Mouse (Mus musculus): ENCODE results near the gene Cbr2. TPM values are rescaled to one million over a fixed set of nuclear protein-coding genes. Genes with fewer than 3 reads are reported as not detected.
A peak's percentile ranks its signal among the peaks of the same experiment; 100 is the strongest.
"Not testable (repeated sequence)": the region's sequence is repeated elsewhere in the genome, so short reads cannot be mapped to it uniquely, and the experiment has no call there.

Cbr2 gene
- polyA plus RNA-seq, 1 experiment from 2014 or later, result 112 TPM

DNA sequence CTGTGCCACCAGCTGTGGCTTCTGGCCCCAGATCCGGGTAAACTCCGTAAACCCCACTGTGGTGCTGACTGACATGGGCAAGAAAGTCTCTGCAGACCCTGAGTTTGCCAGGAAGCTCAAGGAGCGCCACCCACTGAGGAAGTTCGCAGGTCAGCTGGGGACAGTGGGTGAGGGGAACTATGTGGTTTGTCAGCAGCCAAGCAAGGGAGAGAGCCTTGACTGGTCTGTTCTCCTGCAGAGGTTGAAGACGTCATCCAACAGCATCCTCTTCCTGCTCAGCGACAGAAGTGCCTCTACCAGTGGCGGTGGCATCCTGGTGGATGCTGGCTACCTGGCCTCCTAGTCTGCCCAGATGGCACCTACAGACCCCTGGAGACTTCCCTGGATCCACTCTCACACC is 35.1 kb upstream of the Cbr2 start:
- H3K27ac ChIP-seq (ENCODE audit: low read length); H3K4me1 ChIP-seq (ENCODE audit: control insufficient read depth, insufficient read depth, low read length); ATAC-seq (ENCODE audit: insufficient read depth, low FRiP score); H3K9me3 ChIP-seq (replicated peaks; ENCODE audit: control insufficient read depth, low read length); H3K4me2 ChIP-seq (ENCODE audit: low read depth, low read length); H3K9ac ChIP-seq (ENCODE audit: low read length); H3K36me3 ChIP-seq (ENCODE audit: control insufficient read depth, insufficient read depth, low read length); H3K4me3 ChIP-seq (replicated peaks; ENCODE audit: low read length); H3K27me3 ChIP-seq (ENCODE audit: control insufficient read depth, insufficient read depth, low read length): not testable (repeated sequence)
- 61% methylated on average over 3 of the region's 7 CpGs for WGBS

DNA sequence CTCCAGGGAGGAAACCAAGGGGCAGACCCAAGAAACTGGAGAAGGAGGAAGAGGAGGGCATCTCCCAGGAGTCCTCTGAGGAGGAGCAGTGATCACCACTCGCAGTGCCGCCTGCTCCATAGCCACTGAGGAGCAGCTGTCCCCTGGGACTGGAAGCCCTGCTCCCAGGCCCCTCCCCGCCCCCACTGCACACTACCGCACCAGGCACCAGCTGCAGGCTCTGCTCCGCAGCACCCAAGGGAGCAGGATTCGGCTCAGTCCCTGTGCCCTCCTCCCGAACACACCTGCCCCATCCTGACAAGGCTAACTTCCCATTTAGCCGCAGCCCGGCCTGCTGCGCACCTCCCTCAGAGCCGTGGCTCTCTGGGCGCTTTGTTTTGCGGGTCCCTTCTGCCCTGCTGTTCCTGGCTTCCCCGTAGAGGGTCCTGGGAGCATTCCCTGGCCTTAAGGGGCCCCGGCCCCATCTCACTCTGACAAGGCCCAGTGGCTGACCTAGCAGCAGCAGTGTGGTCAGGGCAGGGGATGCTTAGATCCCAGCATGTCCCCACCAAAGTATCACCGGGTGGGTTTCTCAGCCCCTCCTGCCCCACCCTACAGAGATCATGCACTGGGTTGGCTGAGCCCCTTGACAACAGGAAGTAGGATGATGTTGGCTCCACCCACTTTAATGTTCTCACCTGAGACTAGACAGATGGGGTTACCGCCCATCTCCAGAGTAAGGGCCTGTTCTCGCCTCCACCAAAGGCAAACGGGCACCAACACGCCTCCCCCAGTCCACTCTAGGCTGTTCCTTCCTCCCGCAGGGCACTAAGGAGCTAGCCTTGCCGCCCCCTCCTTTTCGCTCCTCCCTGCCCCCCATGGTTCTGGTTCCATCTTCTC is 31.4 kb upstream of the Cbr2 start:
- not testable (repeated sequence) for H3K9ac ChIP-seq (ENCODE audit: low read length); H3K4me3 ChIP-seq (replicated peaks; ENCODE audit: low read length); H3K27me3 ChIP-seq (ENCODE audit: control insufficient read depth, insufficient read depth, low read length); H3K27ac ChIP-seq (ENCODE audit: low read length); H3K4me1 ChIP-seq (ENCODE audit: control insufficient read depth, insufficient read depth, low read length); H3K36me3 ChIP-seq (ENCODE audit: control insufficient read depth, insufficient read depth, low read length)
- WGBS, result 12% methylated on average over 7 of the region's 23 CpGs
- Histone ChIP-seq H3K4me2 (ENCODE audit: low read depth, low read length) (peak overlapping the region; percentile 24; the same call in 1 of the 2 replicates), H3K9me3 (replicated peaks; ENCODE audit: control insufficient read depth, low read length) (peaks cover 13% of the 10 kb centered on the region)
- peak; percentile 51 for ATAC-seq (ENCODE audit: insufficient read depth, low FRiP score)

DNA sequence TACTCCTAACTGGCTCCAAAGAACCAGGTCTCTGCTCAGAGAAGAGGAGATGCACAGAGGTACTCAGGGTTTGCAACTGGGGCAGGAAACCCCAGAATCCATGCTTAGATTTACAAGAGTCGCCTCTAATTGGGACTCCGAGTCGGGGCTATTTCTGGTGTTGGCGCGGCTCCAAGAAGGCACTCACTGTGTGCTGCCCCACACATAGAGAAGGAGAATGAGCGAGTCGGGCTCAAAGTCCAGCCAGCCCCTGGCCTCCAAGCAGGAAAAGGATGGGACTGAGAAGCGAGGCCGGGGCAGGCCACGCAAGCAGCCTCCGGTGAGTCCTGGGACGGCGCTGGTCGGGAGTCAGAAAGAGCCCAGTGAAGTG is 30.7 kb upstream of the Cbr2 start, which contains the start of gene Hmga1b:
Gene Hmga1b, plus strand, starts transcription at position 123 of the 370 bp plus-strand sequence.
- ATAC-seq (ENCODE audit: insufficient read depth, low FRiP score), result peak; percentile 49; the same call in 1 of the 2 replicates
- Histone ChIP-seq H3K9me3 (replicated peaks; ENCODE audit: control insufficient read depth, low read length) (peaks cover 19% of the 10 kb centered on the region), H3K4me2 (ENCODE audit: low read depth, low read length) (peak within 1 kb of the TSS; percentile 24; the same call in 1 of the 2 replicates), H3K9ac (ENCODE audit: low read length) (peak within 1 kb of the TSS; percentile 50), H3K27ac (ENCODE audit: low read length) (peak within 1 kb of the TSS; percentile 85)
- not testable (repeated sequence) for H3K4me1 ChIP-seq (ENCODE audit: control insufficient read depth, insufficient read depth, low read length); H3K4me3 ChIP-seq (replicated peaks; ENCODE audit: low read length); H3K36me3 ChIP-seq (ENCODE audit: control insufficient read depth, insufficient read depth, low read length); H3K27me3 ChIP-seq (ENCODE audit: control insufficient read depth, insufficient read depth, low read length)
- WGBS, result 11% methylated on average over 14 of the region's 14 CpGs

DNA sequence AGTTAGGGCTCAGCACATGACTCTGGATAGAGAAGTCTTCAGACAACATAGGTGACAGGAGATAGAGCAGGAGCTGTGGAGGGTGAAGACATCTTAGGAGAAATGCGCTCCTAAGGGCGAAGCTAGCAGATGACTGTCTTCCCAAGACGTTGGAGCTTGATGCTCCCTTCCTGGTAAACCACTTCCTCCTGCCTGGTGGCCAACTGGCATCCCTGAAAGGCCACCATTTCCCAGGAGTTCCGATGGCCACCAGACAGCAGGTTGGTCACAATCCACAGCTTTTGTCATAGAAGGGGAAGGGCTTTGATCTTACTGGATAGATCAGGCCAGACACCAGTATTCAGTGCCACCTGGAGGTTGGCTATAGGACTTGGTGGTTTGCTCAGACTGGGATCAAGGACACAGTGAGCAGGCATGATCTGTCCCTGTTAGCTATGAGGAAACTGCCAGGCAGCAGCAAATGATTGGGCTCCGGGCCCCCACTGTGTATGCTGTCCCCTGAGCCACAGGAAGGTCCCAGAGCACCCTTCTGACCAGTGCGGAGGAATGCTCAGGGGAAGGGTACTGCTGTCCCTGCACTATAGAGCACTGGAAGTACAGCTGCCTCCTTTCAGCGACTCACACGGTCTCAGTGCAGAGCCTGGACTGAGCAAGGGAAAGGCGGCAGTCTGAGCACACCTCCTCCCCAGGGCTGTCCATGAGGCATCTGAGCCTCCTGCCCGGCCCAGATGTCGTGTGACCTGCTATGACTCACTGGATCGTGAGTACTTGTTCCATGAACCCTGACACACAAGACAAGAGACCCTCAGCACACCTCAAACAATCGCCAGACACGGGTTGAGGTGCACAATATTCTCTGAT is 30.1 kb upstream of the Cbr2 start:
- ATAC-seq (ENCODE audit: insufficient read depth, low FRiP score), result peak; percentile 73; the same call in 1 of the 2 replicates
- no peaks in the 10 kb centered on the region for H3K27me3 ChIP-seq (ENCODE audit: control insufficient read depth, insufficient read depth, low read length)
- 60% methylated on average over 14 of the region's 14 CpGs for WGBS
- no peak overlapping the region for H3K4me3 ChIP-seq (replicated peaks; ENCODE audit: low read length)
- peak overlapping the region; percentile 24; the same call in 1 of the 2 replicates for H3K4me2 ChIP-seq (ENCODE audit: low read depth, low read length)
- peak overlapping the region; percentile 85 for H3K27ac ChIP-seq (ENCODE audit: low read length)
- H3K9me3 ChIP-seq (replicated peaks; ENCODE audit: control insufficient read depth, low read length), result peaks cover 21% of the 10 kb centered on the region
- no peaks in the 10 kb centered on the region for H3K36me3 ChIP-seq (ENCODE audit: control insufficient read depth, insufficient read depth, low read length)
- peaks cover 5% of the 10 kb centered on the region for H3K4me1 ChIP-seq (ENCODE audit: control insufficient read depth, insufficient read depth, low read length)
- H3K9ac ChIP-seq (ENCODE audit: low read length), result peak overlapping the region; percentile 50

DNA sequence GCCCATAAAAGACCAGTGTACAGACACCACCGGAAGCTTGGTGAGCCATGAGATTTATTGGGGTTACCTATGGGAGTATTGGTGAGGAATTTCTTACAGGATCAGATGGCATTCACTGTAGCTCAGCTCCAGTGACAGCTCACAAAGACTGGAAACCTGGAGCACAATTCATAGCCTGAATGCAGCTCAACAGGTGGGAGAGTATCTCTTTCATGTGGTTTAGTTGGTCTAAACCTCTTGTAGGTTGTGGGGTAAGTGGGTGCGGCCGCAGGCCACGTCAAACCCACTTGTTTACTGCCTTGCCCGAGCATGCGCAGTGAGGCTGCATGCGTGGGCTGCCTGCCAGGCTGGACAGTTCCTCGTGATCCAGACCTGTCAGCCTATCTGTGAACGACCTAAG is 28.3 kb upstream of the Cbr2 start:
- 87% methylated on average over 9 of the region's 9 CpGs for WGBS
- no peak overlapping the region for H3K9ac ChIP-seq (ENCODE audit: low read length)
- ATAC-seq (ENCODE audit: insufficient read depth, low FRiP score), result no peak

DNA sequence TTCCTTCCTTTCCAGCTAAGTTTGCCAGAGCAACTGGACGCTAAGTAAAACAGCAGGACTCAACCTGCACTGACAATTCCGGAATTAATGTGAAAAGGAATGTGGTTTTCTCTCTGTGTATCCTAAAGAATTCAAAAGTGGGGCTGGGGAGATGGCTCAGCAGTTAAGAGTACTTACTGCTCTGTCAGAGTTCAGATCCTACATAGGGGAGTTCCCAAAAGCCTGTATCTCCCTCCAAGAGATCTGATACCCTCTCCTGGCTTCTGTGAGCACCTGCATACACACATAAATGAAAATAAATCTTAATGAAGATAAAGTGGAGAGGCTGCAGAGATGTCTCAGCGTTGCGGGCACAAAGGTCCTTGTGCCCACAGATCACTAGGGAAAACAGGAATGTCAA is 19.7 kb upstream of the Cbr2 start:
- no peak overlapping the region for H3K4me3 ChIP-seq (replicated peaks; ENCODE audit: low read length)

More for the DNA sequence above, 28.3 kb upstream of the Cbr2 start:
- Histone ChIP-seq H3K9me3 (replicated peaks; ENCODE audit: control insufficient read depth, low read length) (peaks cover 23% of the 10 kb centered on the region), H3K27ac (ENCODE audit: low read length) (no peak overlapping the region), H3K4me2 (ENCODE audit: low read depth, low read length) (no peak overlapping the region), H3K4me1 (ENCODE audit: control insufficient read depth, insufficient read depth, low read length) (peaks cover 5% of the 10 kb centered on the region), H3K4me3 (replicated peaks; ENCODE audit: low read length) (no peak overlapping the region), H3K36me3 (ENCODE audit: control insufficient read depth, insufficient read depth, low read length) (no peaks in the 10 kb centered on the region), H3K27me3 (ENCODE audit: control insufficient read depth, insufficient read depth, low read length) (no peaks in the 10 kb centered on the region)

DNA sequence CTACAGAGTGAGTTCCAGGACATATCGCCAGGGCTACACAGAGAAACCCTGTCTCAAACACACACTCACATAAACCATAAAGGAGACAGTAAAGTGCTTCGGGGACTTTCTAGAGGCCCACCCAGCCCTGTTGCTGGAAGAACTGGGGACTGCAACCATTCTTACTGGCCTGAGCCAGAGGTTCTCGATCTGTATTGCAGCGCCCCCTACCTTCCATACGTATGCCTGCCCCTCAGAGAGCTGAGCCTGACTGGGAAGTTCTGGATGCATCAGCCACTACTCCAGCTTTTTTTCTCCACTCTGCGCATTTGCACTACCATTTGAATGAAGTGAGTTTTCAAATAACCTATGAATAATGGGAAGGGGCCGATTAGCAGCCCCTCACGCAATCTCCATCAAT is 17.5 kb upstream of the Cbr2 start:
- ATAC-seq (ENCODE audit: insufficient read depth, low FRiP score), result no peak
- Histone ChIP-seq H3K4me2 (ENCODE audit: low read depth, low read length) (no peak overlapping the region), H3K4me3 (replicated peaks; ENCODE audit: low read length) (no peak overlapping the region), H3K36me3 (ENCODE audit: control insufficient read depth, insufficient read depth, low read length) (no peaks in the 10 kb centered on the region), H3K9ac (ENCODE audit: low read length) (no peak overlapping the region), H3K27me3 (ENCODE audit: control insufficient read depth, insufficient read depth, low read length) (no peaks in the 10 kb centered on the region), H3K4me1 (ENCODE audit: control insufficient read depth, insufficient read depth, low read length) (no peaks in the 10 kb centered on the region; the same call in none of the 2 replicates), H3K9me3 (replicated peaks; ENCODE audit: control insufficient read depth, low read length) (no peaks in the 10 kb centered on the region), H3K27ac (ENCODE audit: low read length) (no peak overlapping the region)
- WGBS, result 63% methylated on average over 8 of the region's 8 CpGs

More for the DNA sequence above, 19.7 kb upstream of the Cbr2 start:
- WGBS, result 56% methylated on average over 4 of the region's 4 CpGs
- no peak for ATAC-seq (ENCODE audit: insufficient read depth, low FRiP score)
- Histone ChIP-seq H3K4me1 (ENCODE audit: control insufficient read depth, insufficient read depth, low read length) (no peaks in the 10 kb centered on the region; the same call in none of the 2 replicates), H3K36me3 (ENCODE audit: control insufficient read depth, insufficient read depth, low read length) (no peaks in the 10 kb centered on the region), H3K27me3 (ENCODE audit: control insufficient read depth, insufficient read depth, low read length) (no peaks in the 10 kb centered on the region), H3K27ac (ENCODE audit: low read length) (no peak overlapping the region), H3K9ac (ENCODE audit: low read length) (no peak overlapping the region), H3K9me3 (replicated peaks; ENCODE audit: control insufficient read depth, low read length) (no peaks in the 10 kb centered on the region), H3K4me2 (ENCODE audit: low read depth, low read length) (no peak overlapping the region)

DNA sequence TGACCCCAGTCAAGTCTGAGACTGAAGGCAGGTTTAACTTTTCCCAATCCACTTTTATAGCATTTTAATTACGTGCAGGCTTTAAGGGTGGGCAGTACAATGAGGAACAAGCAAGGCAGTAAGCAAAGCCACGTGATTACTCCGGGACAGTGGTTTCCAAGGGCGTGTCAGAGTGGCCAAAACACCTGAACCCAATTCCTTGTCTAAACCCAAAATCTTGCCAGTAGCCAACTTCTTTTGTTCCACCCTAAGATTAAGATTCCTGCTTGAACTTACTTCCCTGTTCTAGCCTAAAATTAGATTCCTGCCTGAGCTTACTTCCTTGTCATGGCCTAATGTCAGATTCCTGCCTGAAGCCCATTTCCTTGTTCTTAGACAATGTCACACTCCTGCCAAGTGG is 16.1 kb upstream of the Cbr2 start:
- no peak overlapping the region for H3K9ac ChIP-seq (ENCODE audit: low read length)
- peak overlapping the region; percentile 70 for H3K27ac ChIP-seq (ENCODE audit: low read length)
- no peak overlapping the region for H3K4me2 ChIP-seq (ENCODE audit: low read depth, low read length)
- H3K36me3 ChIP-seq (ENCODE audit: control insufficient read depth, insufficient read depth, low read length), result no peaks in the 10 kb centered on the region
- no peaks in the 10 kb centered on the region for H3K9me3 ChIP-seq (replicated peaks; ENCODE audit: control insufficient read depth, low read length)
- peak; percentile 47 for ATAC-seq (ENCODE audit: insufficient read depth, low FRiP score)
- 66% methylated on average over 4 of the region's 4 CpGs for WGBS
- H3K4me1 ChIP-seq (ENCODE audit: control insufficient read depth, insufficient read depth, low read length), result no peaks in the 10 kb centered on the region; the same call in none of the 2 replicates
- no peaks in the 10 kb centered on the region for H3K27me3 ChIP-seq (ENCODE audit: control insufficient read depth, insufficient read depth, low read length)
- H3K4me3 ChIP-seq (replicated peaks; ENCODE audit: low read length), result no peak overlapping the region
